Mouse (Mus musculus): ENCODE measurements around the gene Lrba. TPM values are rescaled to one million over a fixed set of nuclear protein-coding genes. Genes with fewer than 3 reads are reported as not detected.

Gene Lrba
- polyA plus RNA-seq, 1 experiment from 2014 or later: 11.4 TPM

DNA sequence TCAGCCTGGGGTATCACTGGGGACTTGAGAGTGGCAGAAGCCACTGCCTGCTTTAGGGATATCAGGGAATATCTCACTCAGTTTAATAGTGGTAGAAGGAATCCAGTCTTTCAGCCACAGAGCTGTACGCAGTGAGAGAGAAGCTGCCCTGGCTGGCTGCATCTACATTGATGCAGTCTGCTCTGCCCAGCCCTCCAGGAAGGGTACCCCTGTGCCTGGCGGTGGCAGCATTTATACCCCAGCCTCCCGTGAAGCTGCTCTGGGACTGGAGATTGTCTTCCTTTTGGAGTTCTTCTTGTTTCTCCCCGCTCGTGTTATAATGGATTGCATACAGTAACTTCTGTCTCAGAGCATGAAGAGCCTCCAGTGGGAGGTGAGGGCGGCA is 551.0 kb downstream of the Lrba start:
- Histone ChIP-seq H3K4me2 (replicated peaks) (no peak overlapping the region), H3K4me1 (replicated peaks; ENCODE audit: control insufficient read depth, insufficient read depth, low read length) (peaks cover 23% of the 10 kb centered on the region), H3K9ac (peak overlapping the region; percentile 28; the same call in 1 of the 2 replicates), H3K27ac (peak overlapping the region; percentile 67), H3K4me3 (replicated peaks; ENCODE audit: low read length) (no peak overlapping the region), H3K27me3 (ENCODE audit: control insufficient read depth, insufficient read depth, low read length) (no peaks in the 10 kb centered on the region), H3K36me3 (replicated peaks; ENCODE audit: control insufficient read depth, insufficient read depth) (peaks cover 24% of the 10 kb centered on the region), H3K9me3 (ENCODE audit: control insufficient read depth, low read length) (no peaks in the 10 kb centered on the region)
- WGBS: 59% methylated on average over 6 of the region's 6 CpGs
- ATAC-seq (ENCODE audit: low FRiP score) (peak; percentile 42; the same call in 1 of the 2 replicates), DNase-seq (ENCODE audit: low spot score) (no peak)

DNA sequence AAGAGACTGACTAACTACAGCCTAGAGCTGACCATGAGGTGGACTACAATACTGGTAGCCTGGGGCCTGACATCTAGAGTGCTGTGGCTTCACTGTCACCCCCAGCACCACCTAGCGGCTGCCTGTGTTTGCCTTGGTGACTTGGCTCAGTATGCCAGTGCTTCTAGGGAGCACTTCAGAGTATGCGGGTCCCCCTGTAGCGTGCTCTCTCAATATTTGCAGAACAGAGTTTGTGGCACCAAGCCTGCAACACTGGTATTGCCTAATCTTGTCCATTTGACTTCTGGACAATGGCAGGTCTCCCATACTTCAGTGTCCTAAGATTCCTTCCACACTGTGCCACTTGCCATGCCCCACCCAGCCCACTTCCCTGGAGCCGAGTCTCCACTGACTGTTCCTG is 555.2 kb downstream of the Lrba start:
- Histone ChIP-seq H3K9me3 (ENCODE audit: control insufficient read depth, low read length) (no peaks in the 10 kb centered on the region), H3K4me3 (replicated peaks; ENCODE audit: low read length) (no peak overlapping the region), H3K27me3 (ENCODE audit: control insufficient read depth, insufficient read depth, low read length) (no peaks in the 10 kb centered on the region), H3K4me1 (replicated peaks; ENCODE audit: control insufficient read depth, insufficient read depth, low read length) (peaks cover 21% of the 10 kb centered on the region), H3K27ac (0 out of 2 replicates have a peak overlapping the region, but pooled peaks have one; percentile 17), H3K9ac (no peak overlapping the region), H3K36me3 (replicated peaks; ENCODE audit: control insufficient read depth, insufficient read depth) (peaks cover 41% of the 10 kb centered on the region), H3K4me2 (replicated peaks) (no peak overlapping the region)
- ATAC-seq (ENCODE audit: low FRiP score): no peak
- no peak for DNase-seq (ENCODE audit: low spot score)
- 72% methylated on average over 4 of the region's 4 CpGs for WGBS

DNA sequence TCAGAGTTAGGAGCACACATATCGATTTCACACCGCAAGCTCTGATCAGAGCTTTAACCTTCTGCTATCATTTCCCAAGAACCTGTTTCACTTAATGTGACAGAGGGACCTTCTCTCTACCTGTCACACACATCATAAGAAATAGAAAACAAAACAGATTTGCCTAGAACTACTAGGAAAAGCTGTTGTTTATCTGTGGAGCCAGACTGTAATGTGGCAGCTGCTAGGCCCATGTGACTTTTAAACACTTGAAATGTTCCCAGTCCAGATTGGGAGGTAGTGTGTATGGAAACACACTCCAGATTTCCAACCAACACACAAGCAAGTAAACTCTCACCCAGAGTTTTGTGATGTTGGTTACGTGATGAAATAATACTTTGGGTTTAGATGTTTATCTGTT is 559.6 kb downstream of the Lrba start:
- no peaks in the 10 kb centered on the region for H3K9me3 ChIP-seq (ENCODE audit: control insufficient read depth, low read length)
- peaks cover 60% of the 10 kb centered on the region for H3K36me3 ChIP-seq (replicated peaks; ENCODE audit: control insufficient read depth, insufficient read depth)
- no peak overlapping the region for H3K4me3 ChIP-seq (replicated peaks; ENCODE audit: low read length)
- 93% methylated on average over 3 of the region's 3 CpGs for WGBS
- no peak overlapping the region for H3K4me2 ChIP-seq (replicated peaks)
- DNase-seq (ENCODE audit: low spot score) (no peak), ATAC-seq (ENCODE audit: low FRiP score) (no peak)
- no peak overlapping the region for H3K27ac ChIP-seq
- H3K4me1 ChIP-seq (replicated peaks; ENCODE audit: control insufficient read depth, insufficient read depth, low read length): peaks cover 15% of the 10 kb centered on the region; the same call in 1 of the 2 replicates
- no peaks in the 10 kb centered on the region for H3K27me3 ChIP-seq (ENCODE audit: control insufficient read depth, insufficient read depth, low read length)
- no peak overlapping the region for H3K9ac ChIP-seq

DNA sequence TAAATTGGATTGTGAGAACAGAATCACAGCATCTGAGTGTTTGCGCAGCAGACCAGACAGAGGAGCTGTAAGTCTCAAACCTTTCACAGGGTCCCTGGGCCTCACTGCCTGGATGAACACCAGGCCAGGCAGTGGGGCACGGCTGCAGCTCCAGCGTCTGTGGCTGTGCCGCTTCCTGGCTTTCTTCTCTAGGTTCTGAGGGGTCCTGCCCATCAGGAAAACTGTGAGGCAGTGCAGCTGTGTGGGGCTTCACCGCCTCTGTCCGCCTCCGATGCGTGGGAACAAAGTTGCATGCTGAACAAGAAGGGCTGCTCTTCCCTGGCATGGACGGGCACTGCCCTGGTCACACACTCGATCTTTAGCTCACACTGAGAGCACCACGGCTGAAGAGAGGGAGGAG is 560.5 kb downstream of the Lrba start:
- no peaks in the 10 kb centered on the region for H3K9me3 ChIP-seq (ENCODE audit: control insufficient read depth, low read length)
- ATAC-seq (ENCODE audit: low FRiP score): no peak
- H3K36me3 ChIP-seq (replicated peaks; ENCODE audit: control insufficient read depth, insufficient read depth): peaks cover 59% of the 10 kb centered on the region
- 80% methylated on average over 11 of the region's 11 CpGs for WGBS
- peaks cover 17% of the 10 kb centered on the region; the same call in 1 of the 2 replicates for H3K4me1 ChIP-seq (replicated peaks; ENCODE audit: control insufficient read depth, insufficient read depth, low read length)
- no peak overlapping the region for H3K9ac ChIP-seq
- no peak overlapping the region for H3K4me3 ChIP-seq (replicated peaks; ENCODE audit: low read length)
- no peak overlapping the region for H3K27ac ChIP-seq
- H3K27me3 ChIP-seq (ENCODE audit: control insufficient read depth, insufficient read depth, low read length): no peaks in the 10 kb centered on the region
- H3K4me2 ChIP-seq (replicated peaks): no peak overlapping the region
- DNase-seq (ENCODE audit: low spot score): no peak

DNA sequence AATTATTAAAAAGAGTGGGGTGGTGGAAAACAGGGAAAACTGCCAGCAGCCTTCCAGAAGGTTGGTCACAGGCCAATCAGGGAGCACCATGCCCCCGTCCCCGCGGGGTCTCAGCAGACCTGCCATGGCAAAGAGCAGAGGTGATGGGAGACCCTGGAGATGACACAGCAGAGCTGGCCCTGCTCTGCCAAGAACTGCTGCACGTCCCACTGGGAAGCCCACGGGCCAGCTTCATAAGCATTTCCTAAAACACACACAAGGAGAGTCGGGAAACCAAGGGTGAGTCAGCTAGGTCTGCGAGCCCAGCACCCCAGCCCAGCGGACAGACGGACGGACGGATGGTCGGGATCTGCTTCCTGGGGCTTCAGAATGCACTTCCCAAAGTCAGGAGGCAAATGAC is 561.8 kb downstream of the Lrba start:
- no peak for DNase-seq (ENCODE audit: low spot score)
- H3K27me3 ChIP-seq (ENCODE audit: control insufficient read depth, insufficient read depth, low read length): no peaks in the 10 kb centered on the region
- H3K4me2 ChIP-seq (replicated peaks): no peak overlapping the region
- H3K9me3 ChIP-seq (ENCODE audit: control insufficient read depth, low read length): no peaks in the 10 kb centered on the region
- H3K9ac ChIP-seq: no peak overlapping the region
- 85% methylated on average over 12 of the region's 12 CpGs for WGBS
- peak overlapping the region; percentile 78; the same call in 1 of the 2 replicates for H3K27ac ChIP-seq
- peaks cover 58% of the 10 kb centered on the region for H3K36me3 ChIP-seq (replicated peaks; ENCODE audit: control insufficient read depth, insufficient read depth)
- H3K4me1 ChIP-seq (replicated peaks; ENCODE audit: control insufficient read depth, insufficient read depth, low read length): peaks cover 17% of the 10 kb centered on the region; the same call in 1 of the 2 replicates
- no peak for ATAC-seq (ENCODE audit: low FRiP score)
- H3K4me3 ChIP-seq (replicated peaks; ENCODE audit: low read length): no peak overlapping the region

DNA sequence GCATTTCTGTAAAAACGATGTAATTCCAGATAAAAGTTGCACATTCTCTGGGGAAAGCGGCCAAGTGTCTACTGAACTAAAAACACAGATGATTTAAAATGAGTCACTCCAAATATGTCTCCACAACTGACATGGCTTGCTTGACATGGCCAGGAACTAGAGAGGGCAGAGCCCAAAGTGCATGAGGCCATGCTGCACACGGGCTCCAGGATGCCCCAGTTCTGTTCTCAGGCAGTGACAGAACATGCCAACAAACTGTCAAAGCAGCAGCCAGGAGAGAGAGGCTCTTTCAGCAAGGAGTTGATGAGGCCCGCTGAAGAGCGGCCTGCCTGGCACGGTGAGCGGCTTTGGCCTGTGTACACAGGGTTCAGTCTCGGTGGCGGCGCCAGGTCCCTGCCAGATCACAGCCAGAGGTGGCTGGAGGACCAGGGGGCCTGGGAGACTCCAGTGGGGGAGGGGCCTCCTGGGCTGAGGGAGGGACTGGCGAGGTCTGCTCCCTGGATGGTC is 562.4 kb downstream of the Lrba start:
- ATAC-seq (ENCODE audit: low FRiP score): peak; percentile 83; the same call in 1 of the 2 replicates
- Histone ChIP-seq H3K9me3 (ENCODE audit: control insufficient read depth, low read length) (no peaks in the 10 kb centered on the region), H3K4me1 (replicated peaks; ENCODE audit: control insufficient read depth, insufficient read depth, low read length) (peaks cover 17% of the 10 kb centered on the region; the same call in 1 of the 2 replicates), H3K27ac (peak overlapping the region; percentile 78), H3K4me2 (replicated peaks) (no peak overlapping the region), H3K36me3 (replicated peaks; ENCODE audit: control insufficient read depth, insufficient read depth) (peaks cover 60% of the 10 kb centered on the region), H3K4me3 (replicated peaks; ENCODE audit: low read length) (no peak overlapping the region), H3K27me3 (ENCODE audit: control insufficient read depth, insufficient read depth, low read length) (no peaks in the 10 kb centered on the region), H3K9ac (no peak overlapping the region)
- 57% methylated on average over 11 of the region's 11 CpGs for WGBS
- peak; percentile 69 for DNase-seq (ENCODE audit: low spot score)

DNA sequence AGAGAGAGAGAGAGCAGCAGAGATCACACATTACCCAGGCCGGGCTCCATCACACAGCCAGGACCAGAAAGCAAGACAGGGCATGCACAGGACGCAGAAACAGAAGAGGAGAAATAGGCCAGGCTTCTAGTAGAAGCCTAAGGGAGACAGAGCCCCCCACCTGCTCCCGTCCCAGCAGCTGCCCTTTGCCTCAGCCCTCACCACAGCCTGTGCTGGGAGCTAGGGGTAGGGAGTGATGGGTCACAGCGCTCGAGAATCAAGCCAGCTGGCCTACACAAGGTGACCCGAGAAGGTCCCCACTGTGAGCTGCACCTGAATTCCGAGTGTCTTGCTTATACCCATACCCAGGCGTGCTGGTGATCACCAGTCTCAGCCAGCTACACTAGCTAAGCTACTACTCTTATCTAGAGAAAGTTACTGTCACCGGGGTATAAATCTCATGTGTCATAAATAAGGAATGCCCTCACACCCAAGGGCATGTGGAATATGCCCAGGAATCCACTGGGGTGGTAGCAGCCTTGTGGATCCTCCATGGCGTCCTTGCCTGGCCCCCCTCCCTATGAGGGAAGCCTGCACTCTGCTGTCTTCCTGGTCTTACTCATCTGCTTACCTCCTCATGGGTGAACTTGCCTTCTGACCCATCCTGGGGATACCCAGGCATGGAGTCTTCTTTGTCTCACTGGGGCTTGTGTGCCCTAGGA is 563.1 kb downstream of the Lrba start:
- Histone ChIP-seq H3K9ac (no peak overlapping the region), H3K36me3 (replicated peaks; ENCODE audit: control insufficient read depth, insufficient read depth) (peaks cover 65% of the 10 kb centered on the region), H3K4me1 (replicated peaks; ENCODE audit: control insufficient read depth, insufficient read depth, low read length) (peaks cover 17% of the 10 kb centered on the region; the same call in 1 of the 2 replicates), H3K27ac (peak overlapping the region; percentile 78), H3K4me3 (replicated peaks; ENCODE audit: low read length) (no peak overlapping the region), H3K4me2 (replicated peaks) (no peak overlapping the region), H3K27me3 (ENCODE audit: control insufficient read depth, insufficient read depth, low read length) (no peaks in the 10 kb centered on the region), H3K9me3 (ENCODE audit: control insufficient read depth, low read length) (no peaks in the 10 kb centered on the region)
- WGBS: 79% methylated on average over 10 of the region's 10 CpGs
- ATAC-seq (ENCODE audit: low FRiP score) (peak; percentile 21; the same call in 1 of the 2 replicates), DNase-seq (ENCODE audit: low spot score) (no peak)

DNA sequence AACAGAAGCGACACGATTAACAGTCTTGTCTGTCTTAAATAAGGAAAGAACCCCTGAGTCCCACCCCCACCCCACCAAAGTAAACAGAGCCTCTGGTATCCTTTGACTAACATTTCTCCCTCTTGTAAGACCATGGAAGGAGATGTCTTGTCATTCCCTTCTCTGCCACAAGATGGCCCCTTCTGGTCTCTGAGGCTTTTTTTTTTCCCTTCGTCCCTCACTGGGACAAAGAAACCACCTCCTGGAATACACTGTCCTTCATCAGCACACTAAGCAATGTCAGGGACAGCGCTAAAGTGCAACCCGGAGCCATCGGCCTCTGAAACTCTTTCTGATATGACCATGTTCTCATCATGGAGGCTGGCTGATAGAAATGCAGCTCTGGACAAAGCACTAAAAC is 564.2 kb downstream of the Lrba start:
- H3K27ac ChIP-seq: peak overlapping the region; percentile 67
- 0 out of 2 replicates have a peak overlapping the region, but pooled peaks have one; percentile 28 for H3K9ac ChIP-seq
- ATAC-seq (ENCODE audit: low FRiP score): no peak
- no peak overlapping the region for H3K4me3 ChIP-seq (replicated peaks; ENCODE audit: low read length)
- peaks cover 17% of the 10 kb centered on the region; the same call in 1 of the 2 replicates for H3K4me1 ChIP-seq (replicated peaks; ENCODE audit: control insufficient read depth, insufficient read depth, low read length)
- WGBS: 43% methylated on average over 6 of the region's 6 CpGs
- no peaks in the 10 kb centered on the region for H3K9me3 ChIP-seq (ENCODE audit: control insufficient read depth, low read length)
- H3K4me2 ChIP-seq (replicated peaks): no peak overlapping the region
- DNase-seq (ENCODE audit: low spot score): peak; percentile 83
- no peaks in the 10 kb centered on the region for H3K27me3 ChIP-seq (ENCODE audit: control insufficient read depth, insufficient read depth, low read length)
- peaks cover 77% of the 10 kb centered on the region for H3K36me3 ChIP-seq (replicated peaks; ENCODE audit: control insufficient read depth, insufficient read depth)

DNA sequence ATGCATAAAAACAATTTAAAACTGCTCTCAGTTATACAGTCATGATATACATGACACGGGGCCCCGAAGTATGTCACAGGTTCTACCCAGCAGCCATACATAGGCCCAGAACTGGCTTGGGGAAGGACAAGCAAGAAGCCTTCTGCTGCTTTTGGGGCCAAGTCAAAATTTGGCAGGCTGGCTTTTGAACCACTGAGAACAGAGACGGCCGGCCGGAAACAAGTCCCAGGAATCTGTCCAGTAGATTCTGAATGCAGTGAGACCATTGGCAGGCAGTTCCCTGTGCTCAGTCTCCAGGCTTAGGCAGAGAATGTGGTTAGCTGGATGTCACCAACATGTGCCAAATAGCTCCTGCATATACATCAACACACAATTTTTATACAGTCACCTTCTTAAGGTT is 565.3 kb downstream of the Lrba start:
- 83% methylated on average over 5 of the region's 5 CpGs for WGBS
- Histone ChIP-seq H3K27me3 (ENCODE audit: control insufficient read depth, insufficient read depth, low read length) (no peaks in the 10 kb centered on the region), H3K9me3 (ENCODE audit: control insufficient read depth, low read length) (no peaks in the 10 kb centered on the region), H3K9ac (no peak overlapping the region), H3K27ac (no peak overlapping the region), H3K4me1 (replicated peaks; ENCODE audit: control insufficient read depth, insufficient read depth, low read length) (peaks cover 17% of the 10 kb centered on the region; the same call in 1 of the 2 replicates), H3K36me3 (replicated peaks; ENCODE audit: control insufficient read depth, insufficient read depth) (peaks cover 71% of the 10 kb centered on the region), H3K4me2 (replicated peaks) (no peak overlapping the region), H3K4me3 (replicated peaks; ENCODE audit: low read length) (no peak overlapping the region)
- no peak for DNase-seq (ENCODE audit: low spot score)
- ATAC-seq (ENCODE audit: low FRiP score): no peak

All from hindbrain, embryonic 14.5 days (tissue).